Mouse (Mus musculus) lung, adult 2 months (tissue): ENCODE data around the gene Chrm1.

ENCODE experiments used
- CTCF ChIP-seq: fragments of 200-500 bp; IDR thresholded peaks from 2 replicates; pipeline ENCODE4 v1.5.1; 2011; ENCODE audit warnings: mild to moderate bottlenecking, low read length, control low read depth; ENCODE audit not compliant: insufficient read depth
- POLR2A ChIP-seq: fragments of 200-500 bp; IDR thresholded peaks from 2 replicates; pipeline ENCODE4 v1.6.1; 2011; ENCODE audit warnings: low read depth, mild to moderate bottlenecking, control low read depth, low read length, borderline replicate concordance; ENCODE audit errors: extremely low read depth

GRCm38 (mm10) chr19:8672859-8673258 is 9.3 kb downstream of the Chrm1 start:
- TF ChIP-seq CTCF (no peak), POLR2A (no peak)
